Mouse (Mus musculus) gastrocnemius, postnatal 14 days (tissue): Measurements from ENCODE around the gene Clip1. TPM values are rescaled to one million over a fixed set of nuclear protein-coding genes. Genes with fewer than 3 reads are reported as not detected.
"Not testable (repeated sequence)": the region's sequence is repeated elsewhere in the genome, so short reads cannot be mapped to it uniquely, and the experiment has no call there.

Experiments
- DNase-seq: peaks from one replicate; pipeline ENCODE4 v3.0.0; 2021; ENCODE audit warnings: mixed read lengths
- intact Hi-C: fragments of 180-260 bp; cut with DNase I; formaldehyde crosslinking; loops from one replicate; pipeline ENCODE4 v1.15.1; 2025; ENCODE audit warnings: low total_unique reads
- long read RNA-seq, 2 experiments: library from polyadenylated mRNA; stranded (forward); transcript quantifications; one replicate each; pipeline ENCODE4 v2.0.0; 2021
- total RNA-seq, 2 experiments: library from RNA; stranded (reverse); gene quantifications; 2 replicates each; pipeline ENCODE4 v1.2.3; 2021

The Clip1 gene
- 100 to 1,000 TPM; 122 TPM for total RNA-seq
- long read RNA-seq, experiment 1, full-length matches to known transcripts, result 6 of 78 reads
- long read RNA-seq, experiment 1, partial matches to known transcripts, result 10 of 78 reads
- long read RNA-seq, experiment 1, other reads (novel, unspliced or antisense), result 62 of 78 reads
- long read RNA-seq, experiment 2, full-length matches to known transcripts, result 7 of 97 reads
- long read RNA-seq, experiment 2, partial matches to known transcripts, result 13 of 97 reads
- long read RNA-seq, experiment 2, other reads (novel, unspliced or antisense), result 77 of 97 reads

DNA sequence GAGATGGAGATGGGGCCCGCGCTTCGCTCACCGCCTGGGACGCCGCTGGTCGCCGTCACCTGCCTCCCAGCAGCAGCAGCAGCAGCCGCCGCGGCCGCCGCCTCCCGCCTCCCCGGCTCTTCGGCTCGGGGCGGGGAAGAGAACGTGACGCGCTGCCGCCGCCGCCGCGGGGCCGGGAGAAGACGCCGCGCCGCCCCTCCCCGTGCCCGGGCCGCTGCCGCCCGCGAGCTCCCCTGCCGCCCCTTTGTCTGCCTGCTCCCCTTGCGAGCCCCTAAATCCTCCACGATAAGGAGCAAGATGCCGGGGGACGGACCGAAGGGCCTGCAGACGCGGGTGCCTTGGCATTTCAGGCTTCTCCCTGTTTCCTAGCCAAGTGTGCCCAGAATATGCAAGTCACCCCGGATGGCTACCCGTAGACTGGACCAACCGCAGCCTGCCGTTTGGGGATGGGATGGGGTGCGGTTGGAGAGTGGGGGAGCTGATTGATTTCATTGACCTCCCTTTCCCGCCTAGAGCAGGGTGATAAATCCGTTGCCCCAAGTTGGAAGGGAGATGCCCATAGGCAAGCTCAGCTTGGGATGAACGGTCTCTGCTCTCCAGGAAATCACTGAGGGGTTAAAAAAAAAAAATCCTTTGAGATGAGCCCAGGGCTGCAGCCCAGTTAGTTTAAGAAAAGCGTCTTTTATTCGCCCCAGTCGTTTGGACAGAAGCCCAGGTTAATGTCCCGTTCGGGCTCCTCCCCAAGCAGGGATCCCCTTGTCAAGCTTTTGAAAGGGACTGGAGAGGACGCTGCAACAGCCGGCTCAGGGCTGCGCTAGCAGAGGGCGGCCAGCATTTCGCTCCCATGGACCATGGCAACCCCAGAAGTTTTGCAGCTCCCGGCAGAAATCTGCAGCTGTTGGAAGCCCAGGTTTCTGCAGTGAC, at the start of gene Clip1:
TSS of gene Clip1 (minus strand) at position 398 of the 924 bp plus-strand sequence.
- peak; percentile 73 for DNase-seq
- intact Hi-C loops, result no loop called here

- intact Hi-C loops, result no loop called here
- DNase-seq, result peak; percentile 11
These were observed 46.6 kb upstream of the Clip1 start for GRCm38 (mm10) chr5:123730981-123731380.

GRCm38 (mm10) chr5:123723816-123724215, 39.4 kb upstream of the Clip1 start:
- intact Hi-C loops, DNase-seq: not testable (repeated sequence)

- DNase-seq, result peak; percentile 95
- intact Hi-C loops, result no loop called here
These were observed 36.2 kb upstream of the Clip1 start, which contains the start of gene Zcchc8 for GRCm38 (mm10) chr5:123720328-123721311. TSS of gene Zcchc8 (minus strand) at chr5:123721100.

DNA sequence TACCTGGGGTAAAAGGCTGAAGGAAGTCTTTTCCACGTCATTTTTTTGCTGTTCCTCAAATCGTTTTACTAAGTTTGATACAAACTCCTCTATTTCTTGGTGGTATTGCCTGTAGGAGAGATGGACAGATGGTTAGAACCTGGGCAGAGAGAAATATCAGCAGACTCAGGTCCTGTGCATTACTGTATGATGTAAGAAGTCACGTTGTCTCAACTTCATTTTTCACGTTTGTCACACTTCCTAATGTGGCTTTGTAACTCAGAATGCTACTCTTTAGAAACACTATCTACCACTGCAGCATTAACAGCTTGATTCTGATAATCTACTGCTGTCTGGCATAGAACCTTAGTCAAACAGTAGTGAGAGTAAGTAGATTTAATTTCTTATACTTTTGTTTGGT, 30.2 kb upstream of the Clip1 start:
- DNase-seq, result no peak
- intact Hi-C loops, result no loop called here

DNA sequence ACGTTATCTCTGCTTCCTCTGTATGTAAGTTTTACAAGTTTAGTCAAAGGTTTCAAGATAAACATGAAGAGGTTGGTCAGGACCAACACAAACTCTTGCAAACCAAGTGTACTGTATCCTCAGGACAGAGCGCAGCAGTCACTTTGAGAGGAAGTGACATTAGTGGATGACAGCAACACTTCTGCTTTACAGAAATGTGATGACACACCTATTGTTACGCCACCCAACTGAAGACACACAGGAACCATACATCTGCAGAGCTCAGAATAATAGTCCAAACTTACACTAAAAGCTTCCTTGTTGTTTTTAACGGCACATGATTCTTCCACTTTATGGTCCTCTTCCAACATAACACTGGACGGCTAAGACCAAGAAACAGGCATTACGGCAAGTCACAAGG, 29.4 kb upstream of the Clip1 start:
- no peak for DNase-seq
- intact Hi-C loops, result no loop called here

- intact Hi-C loops, result no loop called here
- DNase-seq, result no peak
These were observed 25.2 kb upstream of the Clip1 start for GRCm38 (mm10) chr5:123709571-123709970.

- intact Hi-C loops, result no loop called here
- no peak for DNase-seq
These were observed 24.2 kb upstream of the Clip1 start for GRCm38 (mm10) chr5:123708598-123708997.

DNA sequence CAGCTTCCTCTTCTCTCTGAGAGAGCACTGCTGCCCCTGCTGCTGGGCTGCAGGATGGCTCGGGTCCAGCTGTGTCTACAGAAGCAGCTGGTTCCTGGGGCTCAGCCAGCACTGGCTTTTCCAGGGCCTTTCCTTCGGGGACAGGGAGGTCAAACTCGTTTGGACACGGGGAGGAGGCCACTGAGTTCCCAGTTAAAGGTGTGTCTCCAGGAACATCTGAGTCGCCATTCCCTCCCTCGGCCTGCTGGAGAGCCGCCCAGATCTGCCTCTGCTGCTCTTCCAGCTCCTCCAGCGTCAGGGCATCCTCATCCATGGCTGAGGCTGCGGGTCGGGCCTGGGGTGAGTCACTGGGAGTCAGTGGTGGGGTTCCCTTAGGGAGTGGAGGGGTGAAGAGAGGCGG, 16.2 kb upstream of the Clip1 start:
- peak; percentile 80 for DNase-seq
- intact Hi-C loops, result no loop called here

- intact Hi-C loops, result loop anchor here (5.0 kb wide), 1 partner anchor 72 kb away; no protein-coding TSS in a partner anchor
- DNase-seq, result peak; percentile 79
These were observed 14.8 kb upstream of the Clip1 start for GRCm38 (mm10) chr5:123699198-123699597.

DNA sequence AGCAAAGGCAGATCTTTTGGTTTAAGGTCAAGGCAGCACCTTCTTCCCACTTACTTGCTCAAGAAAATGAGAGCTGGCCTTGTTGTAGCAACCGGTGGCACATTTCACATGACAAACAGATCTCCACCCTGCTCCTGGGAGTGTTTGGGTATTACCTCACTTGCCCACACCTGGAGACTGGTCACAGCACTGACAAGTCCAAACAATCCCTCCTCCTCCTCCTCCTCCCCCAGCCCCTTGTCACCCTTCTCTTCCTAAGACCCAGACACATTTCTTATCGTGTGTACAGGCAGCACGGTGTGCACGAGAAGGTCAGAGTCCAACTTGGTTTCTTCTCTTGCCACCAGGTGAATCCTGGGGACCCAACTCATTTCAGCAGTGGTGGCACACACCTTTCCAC, 12.5 kb upstream of the Clip1 start:
- intact Hi-C loops, result loop anchor here (5.0 kb wide), 1 partner anchor 70 kb away; no protein-coding TSS in a partner anchor
- DNase-seq, result no peak

GRCm38 (mm10) chr5:123696244-123696643, 11.8 kb upstream of the Clip1 start:
- intact Hi-C loops, result loop anchor here (5.0 kb wide), 1 partner anchor 69 kb away; no protein-coding TSS in a partner anchor
- no peak for DNase-seq

DNA sequence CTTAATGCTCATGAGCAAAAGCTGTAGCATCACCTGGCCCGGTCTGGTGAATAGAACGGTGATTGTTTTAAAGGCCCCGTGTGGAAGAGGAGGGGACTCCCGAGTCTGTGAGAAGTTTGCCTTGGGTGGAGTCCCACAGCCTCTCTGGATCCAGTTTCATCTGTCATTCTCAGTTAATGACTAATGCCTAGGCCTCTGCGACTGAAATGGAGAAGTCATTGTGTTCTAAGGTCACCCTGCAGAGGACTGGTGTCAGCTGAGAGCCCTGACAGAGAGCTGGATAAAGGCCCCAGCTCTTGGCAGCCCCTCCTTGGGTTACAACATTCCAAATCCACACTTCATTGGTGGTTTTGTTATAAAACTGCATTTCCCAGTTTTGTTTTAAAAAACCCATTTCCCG, 10.1 kb upstream of the Clip1 start:
- peak; percentile 44 for DNase-seq
- intact Hi-C loops, result no loop called here

GRCm38 (mm10) chr5:123683377-123684220, 819 bp downstream of the Clip1 start:
- intact Hi-C loops, result no loop called here
- peak; percentile 66 for DNase-seq

DNA sequence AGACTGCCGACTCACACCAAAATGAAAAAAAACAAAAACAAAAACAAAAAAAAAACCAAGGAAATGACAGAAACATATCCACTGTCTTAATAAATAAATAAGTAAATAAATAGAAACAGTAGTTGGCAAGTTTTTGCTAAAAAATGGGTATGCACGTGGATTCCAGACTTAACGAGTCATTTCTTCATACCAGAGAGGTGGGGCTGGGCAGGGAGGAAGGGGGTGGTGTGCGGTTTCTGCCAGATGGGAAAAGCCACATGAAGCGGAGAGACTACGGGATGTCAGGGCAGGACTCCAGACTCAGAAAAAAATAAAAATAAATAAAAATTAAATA, 1.4 kb downstream of the Clip1 start:
- intact Hi-C loops, result no loop called here
- peak; percentile 26 for DNase-seq

DNA sequence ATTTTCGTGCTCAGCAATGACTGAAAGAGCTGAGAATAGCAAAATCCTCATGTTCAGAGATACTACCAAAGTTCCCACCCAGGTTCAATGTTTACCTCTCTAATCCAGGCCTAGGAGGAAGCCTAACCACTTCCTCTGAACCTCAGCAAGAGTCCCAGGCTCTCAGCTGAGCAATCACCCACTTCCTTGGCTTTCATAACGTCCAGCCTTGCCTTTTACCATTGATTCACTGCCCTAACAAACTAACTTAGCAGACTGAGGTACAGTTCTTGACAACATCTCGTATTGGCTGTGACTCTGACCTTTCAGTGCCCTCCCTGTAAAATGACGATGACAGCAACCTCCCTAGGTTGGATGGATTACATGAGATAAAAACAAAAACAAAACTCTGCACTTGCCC, 2.0 kb downstream of the Clip1 start:
- intact Hi-C loops, result no loop called here
- DNase-seq, result no peak

GRCm38 (mm10) chr5:123679546-123680263, 4.7 kb downstream of the Clip1 start:
- DNase-seq, result no peak
- intact Hi-C loops, result no loop called here

DNA sequence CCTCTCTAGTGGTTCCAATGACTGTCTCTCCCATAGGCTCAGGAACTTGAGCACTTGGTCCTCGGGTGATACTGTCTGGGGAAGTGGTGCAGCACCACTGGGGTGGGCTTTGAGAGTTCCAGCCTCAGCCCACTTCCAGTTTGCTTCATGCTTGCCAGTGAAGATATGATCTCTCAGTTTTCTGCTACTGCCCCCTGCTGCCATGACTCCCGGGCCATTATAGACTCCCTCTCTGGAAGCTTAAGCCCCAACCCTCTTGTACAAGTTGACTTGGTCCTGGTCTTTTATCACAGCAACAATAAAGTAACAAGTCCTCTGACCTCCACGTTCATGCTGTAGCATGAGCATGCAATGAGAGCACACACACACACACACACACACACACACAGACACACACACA, 5.3 kb downstream of the Clip1 start:
- intact Hi-C loops, result no loop called here
- DNase-seq, result no peak
